Comparison of ENCODE assay signal across 8 mouse cellular contexts in genomic region chr10:17726373-17726720, GRCm38 (mm10). TPM values are rescaled to one million over a fixed set of nuclear protein-coding genes. Genes with fewer than 3 reads are reported as not detected.
DNase-seq lines count a peak whose midpoint lies in the region; ATAC-seq lines count a peak whose summit lies in the region.

No protein-coding gene starts in this region.

- H3K9me3 ChIP-seq in heart, embryonic 16.5 days (replicated peaks; ENCODE audit: control insufficient read depth, low read length), result no peaks in the 10 kb centered on the region
- H3K9me3 ChIP-seq in limb, embryonic 13.5 days, result no peaks in the 10 kb centered on the region

- H3K36me3 ChIP-seq in heart, embryonic 16.5 days (ENCODE audit: control insufficient read depth, insufficient read depth), result no peaks in the 10 kb centered on the region
- H3K36me3 ChIP-seq in limb, embryonic 13.5 days, result no peaks in the 10 kb centered on the region

- H3K27me3 ChIP-seq in heart, embryonic 16.5 days (ENCODE audit: control insufficient read depth, insufficient read depth, low read length), result no peaks in the 10 kb centered on the region
- no peaks in the 10 kb centered on the region for H3K27me3 ChIP-seq in limb, embryonic 13.5 days

- peak; percentile 6 to 16 for DNase-seq in left cerebral cortex, adult 18-20 months (ENCODE audit: low spot score in 2 of 2)
- no peak for DNase-seq in left cerebral cortex, postnatal 10 days (ENCODE audit: extremely low spot score in 1 of 2, low spot score in 2 of 2)
- DNase-seq in cerebellum, adult 9-10 months, result peak; percentile 64
- peak; percentile 32 for DNase-seq in skeletal muscle tissue, adult 2 months (ENCODE audit: low read depth, low spot score)
- DNase-seq in spleen, adult 18-20 months, result no peak
- no peak for DNase-seq in gastrocnemius, adult 8-10 months (ENCODE audit: low spot score in 2 of 2)

- no peak for ATAC-seq in heart, embryonic 16.5 days (replicated peaks; ENCODE audit: extremely low read depth, insufficient read depth, low FRiP score)
- no peak for ATAC-seq in limb, embryonic 13.5 days (ENCODE audit: low FRiP score, low read depth)

- WGBS in heart, embryonic 16.5 days, result 62% methylated on average over 2 of the region's 2 CpGs
- 45% methylated on average over 2 of the region's 2 CpGs for WGBS in limb, embryonic 13.5 days

- peak overlapping the region; percentile 54 for H3K4me2 ChIP-seq in heart, embryonic 16.5 days (ENCODE audit: low read depth, low read length)
- peak overlapping the region; percentile 78 for H3K4me2 ChIP-seq in limb, embryonic 13.5 days (replicated peaks)

- no peak overlapping the region; the same call in 1 of the 2 replicates for H3K4me3 ChIP-seq in heart, embryonic 16.5 days (ENCODE audit: low read length)
- H3K4me3 ChIP-seq in limb, embryonic 13.5 days, result peak overlapping the region; percentile 33

- H3K4me1 ChIP-seq in heart, embryonic 16.5 days (ENCODE audit: control insufficient read depth, insufficient read depth, low read length), result peaks cover 29% of the 10 kb centered on the region
- H3K4me1 ChIP-seq in limb, embryonic 13.5 days, result peaks cover 30% of the 10 kb centered on the region

- intact Hi-C loops in left cerebral cortex, postnatal 10 days (cut with DNase I), result loop anchor here (10.0 kb wide), 3 partner anchors 512 to 1092 kb away; no protein-coding TSS in a partner anchor

- peak overlapping the region; percentile 35; the same call in 1 of the 2 replicates for H3K27ac ChIP-seq in heart, embryonic 16.5 days (ENCODE audit: low read length)
- peak overlapping the region; percentile 44; the same call in 1 of the 2 replicates for H3K27ac ChIP-seq in limb, embryonic 13.5 days

- H3K9ac ChIP-seq in heart, embryonic 16.5 days (ENCODE audit: low read length), result peak overlapping the region; percentile 29
- peak overlapping the region; percentile 39 for H3K9ac ChIP-seq in limb, embryonic 13.5 days

RNA-seq across cellular contexts. Expression of gene Cited2, which starts 3.3 kb away (rescaled TPM):
- total RNA-seq in left cerebral cortex, adult 18-20 months (2021), result 10 to 100 TPM; 34.9 to 51.7 TPM
- total RNA-seq in left cerebral cortex, postnatal 10 days (2021), result 10 to 100 TPM; 30.4 to 36.4 TPM
- 23.9 and 24.0 TPM in 2 replicates for polyA plus RNA-seq in heart, embryonic 16.5 days (2015; fragmentation: Nextera tagmentation; extraction: Ambion mirVana)
- 37.3 and 40.6 TPM in 2 replicates for polyA plus RNA-seq in limb, embryonic 13.5 days (2015; fragmentation: Nextera tagmentation; extraction: Ambion mirVana)
- total RNA-seq in gastrocnemius, adult 8-10 months (2022), result 10 to 100 TPM; 30.2 to 66.6 (median 41.0) TPM

Comparison
In these comparisons a context has a peak if more than half of its experiments do, and no peak if none do; other contexts are left out.
1. DNase-seq: peak in left cerebral cortex, adult 18-20 months (2 of 2), cerebellum, adult 9-10 months (single experiment) and skeletal muscle tissue, adult 2 months (single experiment); none in left cerebral cortex, postnatal 10 days (0 of 2), spleen, adult 18-20 months (0 of 2) and gastrocnemius, adult 8-10 months (0 of 2).